Mouse (Mus musculus) left cerebral cortex, adult 9 months (tissue): ENCODE data around the gene Fos.

ENCODE experiments used
- DNase-seq, 2 experiments: peaks; one replicate each; pipeline ENCODE4 v3.0.0; 2022; ENCODE audit warnings: low spot score in 2 of 2

The Fos gene

GRCm38 (mm10) chr12:85487545-85488141 lies 14.0 kb downstream of the Fos start:
- DNase-seq: peak in 1 of 2 experiments; percentile 80

DNA sequence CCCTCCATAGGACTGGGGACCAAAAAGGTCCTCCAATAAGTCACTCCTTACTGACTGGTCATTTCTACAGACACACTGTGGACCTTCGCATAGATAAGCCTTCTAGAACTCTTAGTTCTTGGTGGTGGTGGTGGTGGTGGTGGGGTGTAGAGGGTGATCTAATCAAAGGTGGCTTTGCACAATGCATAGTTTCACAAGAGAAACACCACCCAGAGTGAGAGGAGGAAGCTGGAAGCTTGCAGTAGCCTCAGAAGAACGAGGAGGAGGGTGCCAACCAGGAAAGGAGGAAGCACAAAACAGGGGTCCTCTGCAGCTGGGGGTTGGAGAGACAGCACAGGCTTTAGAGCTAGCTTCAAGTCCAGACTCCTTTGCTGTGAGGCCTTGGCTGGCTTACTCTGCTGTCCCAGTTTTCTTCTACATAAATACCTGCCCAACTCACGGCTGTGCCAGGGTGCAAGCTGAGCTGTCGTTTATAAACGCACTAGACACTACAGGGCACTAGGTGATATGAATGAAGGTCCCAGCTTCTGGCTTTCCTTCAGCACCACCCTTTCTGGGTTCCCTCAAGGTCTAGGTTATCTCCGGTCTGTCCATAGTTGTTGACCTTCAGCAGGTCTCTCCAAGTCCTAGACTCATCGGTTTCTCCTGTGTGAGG lies 15.7 kb downstream of the Fos start:
- DNase-seq: no peak

DNA sequence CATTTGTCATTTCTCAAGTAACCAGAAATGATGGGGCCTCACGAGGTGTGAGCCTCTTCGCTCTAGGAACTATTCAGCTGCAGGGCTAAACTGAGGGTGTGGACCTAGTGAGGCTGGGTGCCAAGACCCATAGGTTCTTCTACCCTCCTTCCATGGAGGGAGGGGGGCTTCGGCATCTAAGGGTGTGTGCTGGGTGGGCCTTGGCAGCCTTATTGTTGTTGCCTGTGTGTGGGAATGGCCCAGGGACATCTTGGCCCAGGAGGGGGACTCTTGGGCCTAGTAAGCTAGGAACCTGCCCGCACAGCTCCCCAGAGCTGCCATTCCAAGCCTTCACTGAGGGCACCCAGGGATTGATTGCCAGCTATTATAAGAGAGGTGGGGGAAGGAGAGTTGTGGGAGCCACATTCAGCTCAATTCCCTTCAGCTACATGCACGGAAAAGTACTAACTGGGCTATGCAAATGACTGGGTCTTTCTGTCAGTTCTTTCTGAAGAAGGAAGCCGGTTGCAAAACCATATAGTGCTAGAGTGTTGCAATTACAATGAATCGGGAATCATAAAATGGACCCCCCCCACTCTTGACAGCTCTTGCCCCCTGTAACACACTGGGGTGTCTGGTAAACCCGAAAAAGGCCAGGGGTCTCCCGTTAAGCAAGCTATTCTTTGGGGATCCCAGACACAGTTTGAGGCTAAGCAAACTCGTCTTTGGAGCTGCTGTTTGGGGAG lies 16.6 kb downstream of the Fos start:
- DNase-seq: no peak

DNA sequence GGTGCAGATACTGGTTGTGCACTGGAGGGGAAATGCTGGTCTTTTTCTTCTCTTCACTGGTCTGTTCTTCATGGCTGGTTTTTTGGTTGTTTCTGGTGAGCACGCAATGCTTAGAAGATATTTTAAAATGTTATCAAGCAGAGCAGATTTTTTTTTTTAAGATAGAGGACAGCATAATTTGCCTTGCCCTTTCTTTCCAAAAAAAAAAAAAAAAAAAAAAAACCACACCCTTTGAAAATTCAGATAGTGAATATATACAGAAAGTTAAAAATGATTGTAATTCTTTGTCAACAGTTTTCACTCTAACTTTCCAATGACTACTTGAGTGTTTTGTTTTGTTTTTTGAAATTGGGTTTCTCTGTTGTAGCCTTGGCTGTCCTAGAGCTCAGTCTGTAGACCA lies 17.3 kb downstream of the Fos start:
- no peak for DNase-seq

- peak in 1 of 2 experiments; percentile 67 for DNase-seq
Measured at GRCm38 (mm10) chr12:85492084-85492645, 18.5 kb downstream of the Fos start.

GRCm38 (mm10) chr12:85496336-85496735 lies 22.6 kb downstream of the Fos start:
- no peak for DNase-seq

DNA sequence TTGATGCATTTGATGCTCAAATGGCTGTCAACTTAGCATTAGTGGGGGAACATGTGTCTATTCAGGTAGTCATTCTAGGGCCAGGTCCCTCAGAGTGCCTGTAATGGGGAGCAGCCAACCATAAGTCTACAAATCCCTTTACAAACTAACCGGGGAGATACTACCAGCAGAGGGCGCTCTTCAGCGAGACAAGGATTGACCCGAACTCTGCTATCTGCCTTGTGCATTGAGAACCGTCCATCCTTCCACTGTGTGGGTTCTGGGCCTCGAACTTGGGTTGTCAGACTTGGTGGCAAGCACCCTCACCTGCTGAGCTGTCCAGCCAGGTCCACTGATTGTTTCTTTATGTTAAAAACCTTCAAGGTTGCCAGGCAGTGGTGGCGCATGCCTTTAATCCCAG lies 23.1 kb downstream of the Fos start:
- DNase-seq: peak in 1 of 2 experiments; percentile 80

DNA sequence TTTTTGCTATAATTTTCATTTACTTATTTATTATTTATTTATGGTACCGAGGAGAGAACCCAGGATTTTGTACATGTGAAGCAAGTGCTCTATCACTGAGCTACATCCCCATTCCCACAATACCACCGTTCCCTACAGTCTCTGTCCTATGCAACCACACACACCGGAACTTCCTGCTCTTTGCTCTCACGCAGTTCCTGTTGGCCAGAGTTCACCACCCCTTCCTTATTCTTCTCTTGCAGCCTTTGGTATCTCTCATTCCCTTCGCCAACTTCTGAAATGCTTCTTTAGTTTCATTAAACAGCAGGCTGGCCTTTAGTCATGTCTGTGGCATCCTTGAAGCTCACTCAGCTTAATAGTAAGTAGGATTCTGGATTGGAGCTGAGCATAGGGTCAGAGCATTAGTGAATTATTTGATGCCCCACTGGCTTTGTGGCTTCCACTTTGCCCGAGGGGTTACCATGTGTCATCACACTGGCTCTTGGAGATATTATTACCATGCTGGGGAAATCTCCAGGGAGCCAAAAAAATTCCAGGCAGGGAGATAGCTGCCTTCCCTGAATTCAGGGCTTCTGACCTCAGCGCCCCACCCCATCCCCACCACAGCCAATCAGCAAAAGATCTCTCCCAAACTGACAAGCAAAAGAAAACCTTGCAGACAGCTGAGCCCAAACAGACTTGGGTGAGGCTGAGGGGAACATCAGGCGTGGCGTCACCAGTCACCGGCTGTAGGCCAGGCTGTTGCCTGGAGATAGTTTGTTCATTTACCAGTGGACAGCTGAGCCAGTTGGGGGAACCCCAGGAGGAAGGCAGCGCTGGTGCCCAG lies 23.8 kb downstream of the Fos start:
- DNase-seq: no peak

GRCm38 (mm10) chr12:85499001-85499400 lies 25.3 kb downstream of the Fos start:
- DNase-seq: no peak

DNA sequence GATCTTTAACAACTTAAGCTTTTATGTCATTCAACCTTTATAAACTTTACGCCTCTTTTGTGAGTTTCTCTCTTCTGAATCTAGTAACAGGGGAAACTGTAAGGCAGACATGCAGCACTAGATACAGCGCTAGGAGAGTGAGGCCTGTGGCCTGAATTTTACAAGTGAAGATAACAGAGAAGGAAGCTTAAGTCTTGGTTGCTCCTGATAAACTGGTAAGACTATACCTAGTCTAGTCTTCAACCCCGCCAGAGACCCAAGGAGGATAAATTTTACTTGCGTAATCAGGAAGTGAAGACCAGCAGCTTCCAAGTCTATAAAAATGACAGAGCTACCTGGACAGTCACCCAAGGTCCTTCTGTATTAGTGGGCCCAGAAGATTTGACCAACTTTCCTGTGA lies 29.0 kb downstream of the Fos start:
- no peak for DNase-seq

DNA sequence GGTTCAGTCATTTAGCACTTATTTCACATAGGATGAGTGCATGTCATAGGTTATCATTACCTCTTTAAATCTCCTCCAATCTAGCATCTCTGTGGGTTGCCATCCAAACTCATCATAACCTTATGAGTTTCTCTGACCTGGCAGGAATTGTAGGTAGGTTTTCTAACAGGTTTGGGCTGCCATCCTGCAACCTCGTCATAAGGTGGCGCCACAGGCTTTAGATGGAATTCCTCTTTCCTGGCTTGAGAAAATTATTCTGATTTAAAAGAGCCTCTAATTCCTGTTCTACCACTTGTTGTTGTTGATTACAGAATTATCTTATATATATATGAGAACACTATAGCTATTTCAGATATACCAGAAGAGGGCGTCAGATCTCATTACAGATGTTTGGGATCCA lies 34.5 kb downstream of the Fos start:
- no peak for DNase-seq

GRCm38 (mm10) chr12:85510013-85510412 lies 36.3 kb downstream of the Fos start:
- DNase-seq: no peak

GRCm38 (mm10) chr12:85513789-85514447 lies 40.2 kb downstream of the Fos start:
- no peak for DNase-seq

DNA sequence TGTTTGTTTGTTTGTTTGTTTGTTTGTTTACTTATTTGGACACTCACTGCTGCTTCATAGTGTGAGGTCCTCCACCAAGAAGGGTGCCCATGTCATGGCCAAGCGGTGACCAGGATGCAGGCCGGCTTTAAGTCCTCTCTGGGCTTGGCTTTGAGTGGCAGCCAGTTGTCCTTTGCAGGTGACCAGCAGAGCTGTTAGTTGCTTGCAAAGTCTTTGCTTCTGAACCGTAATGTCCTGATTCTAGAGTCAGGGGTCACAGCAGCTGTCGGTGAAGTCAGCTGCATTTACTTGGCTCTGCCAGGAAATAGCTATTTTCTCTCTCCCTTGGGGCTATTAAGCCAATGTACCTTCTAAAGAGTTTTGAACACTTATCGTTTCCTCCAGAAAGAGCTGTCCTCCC lies 41.3 kb downstream of the Fos start:
- DNase-seq: no peak

DNA sequence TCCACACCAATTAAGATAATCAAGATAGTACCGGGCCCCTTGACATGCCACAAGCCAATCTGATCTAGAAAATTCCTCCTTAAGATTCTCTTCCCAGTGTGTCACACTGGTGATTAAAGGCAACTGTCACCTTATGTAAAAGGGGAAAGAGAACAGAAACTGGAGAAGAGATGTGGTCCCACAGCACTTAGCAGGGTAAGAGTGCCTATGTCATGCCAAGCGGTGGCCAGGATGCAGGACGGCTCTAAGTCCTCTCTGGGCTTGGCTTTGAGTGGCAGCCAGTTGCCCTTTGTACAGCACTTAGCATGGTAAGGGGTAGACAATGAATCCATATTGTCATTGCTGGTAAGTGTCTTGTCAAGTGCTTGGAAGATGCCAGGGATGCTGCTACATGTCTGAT lies 42.2 kb downstream of the Fos start:
- no peak for DNase-seq

- DNase-seq: no peak
Measured at GRCm38 (mm10) chr12:85517339-85517738, 43.6 kb downstream of the Fos start.

- DNase-seq: no peak
Measured at GRCm38 (mm10) chr12:85518009-85518408, 44.3 kb downstream of the Fos start.

GRCm38 (mm10) chr12:85519553-85519952 lies 45.9 kb downstream of the Fos start:
- no peak for DNase-seq

DNA sequence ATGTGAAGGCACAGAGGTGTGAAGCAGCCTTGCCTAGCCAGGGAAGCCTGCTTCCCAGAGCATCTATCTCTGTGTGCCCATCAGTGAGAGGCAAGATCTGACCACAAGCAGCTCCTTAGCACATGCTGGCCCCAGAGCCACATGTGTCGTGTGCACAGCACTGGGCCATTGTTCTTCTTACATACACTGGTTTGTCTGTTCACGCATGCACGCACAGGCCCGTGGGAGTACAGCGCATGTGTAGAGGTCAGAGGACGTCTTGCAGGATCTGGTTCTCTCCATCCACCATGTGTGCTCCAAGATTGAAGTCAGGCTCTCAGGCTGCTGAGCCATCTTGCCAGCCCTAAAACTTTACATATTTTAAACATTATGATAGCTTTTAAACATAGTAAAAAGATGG lies 47.4 kb downstream of the Fos start:
- DNase-seq: no peak

DNA sequence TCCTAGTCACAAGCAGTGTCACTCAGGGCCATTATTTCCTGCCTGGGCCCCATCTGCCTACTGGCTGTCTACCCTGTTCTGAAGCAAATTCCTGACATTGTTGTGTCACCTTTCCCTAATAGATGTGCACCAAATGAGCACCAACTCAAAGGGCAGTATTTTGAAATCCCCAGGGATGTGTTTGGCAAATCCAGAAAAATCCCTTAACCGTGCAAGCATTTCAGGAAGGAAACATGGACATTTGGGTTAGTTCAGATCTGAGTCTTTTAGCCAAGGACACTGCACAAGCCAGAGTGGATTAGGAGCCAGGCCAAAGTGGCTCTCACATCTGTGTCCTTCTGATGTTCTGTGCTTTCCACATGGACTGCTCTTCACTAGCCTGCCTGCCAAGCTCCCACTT lies 48.0 kb downstream of the Fos start:
- no peak for DNase-seq

DNA sequence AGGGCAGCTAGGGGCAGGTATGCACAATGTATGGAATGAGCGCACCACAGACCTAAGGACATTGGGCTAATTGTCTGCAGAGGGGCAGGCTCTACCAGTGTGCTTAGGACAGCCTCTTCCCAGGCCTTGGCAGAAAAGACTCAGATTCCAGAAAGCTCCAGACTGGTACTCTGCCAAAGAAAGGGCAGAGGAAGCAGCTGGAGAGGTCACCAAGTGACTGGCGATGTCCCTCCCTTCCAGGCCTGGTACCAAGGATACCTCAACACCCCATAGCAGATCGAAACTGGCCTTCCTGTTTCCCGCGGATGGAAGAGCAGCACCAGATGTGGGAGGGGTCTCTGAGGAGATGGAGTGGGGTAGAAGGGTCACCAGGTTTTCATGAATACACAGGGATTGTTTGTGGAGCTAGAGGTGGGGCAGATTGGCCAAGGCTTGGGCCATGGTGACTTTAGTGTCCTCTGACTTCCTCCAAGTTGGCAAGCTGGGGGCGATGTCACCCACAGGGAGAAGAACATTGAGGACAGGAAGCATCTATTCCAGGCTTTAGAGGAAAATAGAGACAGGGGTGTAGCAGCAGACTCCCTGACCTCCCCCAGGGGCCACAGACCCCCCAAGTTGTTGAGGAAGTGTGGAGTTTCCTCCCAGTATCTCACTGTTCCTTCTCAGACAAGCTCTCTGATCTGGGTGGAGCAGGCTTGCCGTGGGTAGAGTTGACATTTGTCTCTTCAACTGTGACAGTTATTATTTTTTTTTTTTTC lies 49.1 kb downstream of the Fos start:
- no peak for DNase-seq
